Mouse (Mus musculus) embryo, embryonic 11 days (tissue): Measurements from ENCODE around the gene Slain2.

ENCODE experiments used
- DNase-seq: peaks from one replicate; pipeline ENCODE4 v3.0.0-alpha.2; 2015

The Slain2 gene

DNA sequence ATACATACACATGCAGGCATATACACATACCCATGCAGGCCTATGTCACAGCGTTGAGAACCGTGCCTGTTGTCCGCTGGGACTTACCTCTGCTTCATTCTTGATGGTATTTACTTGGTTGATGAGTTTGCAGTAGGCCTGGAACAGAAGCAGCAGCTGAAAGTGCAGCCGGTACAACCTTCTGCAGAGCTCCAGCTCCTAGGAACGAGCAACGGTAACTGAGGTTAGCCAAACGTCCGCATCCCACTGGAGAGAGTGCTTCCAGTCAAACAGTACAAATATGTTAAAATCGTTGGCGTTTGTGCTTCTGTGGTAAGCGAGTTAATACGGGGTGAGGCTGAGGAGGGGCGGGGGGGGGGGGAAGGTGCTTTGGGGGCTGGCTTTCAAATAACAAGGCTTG is 109.7 kb downstream of the Slain2 start:
- DNase-seq, result no peak
